Mouse (Mus musculus): ENCODE results near the gene Trim2. TPM values are rescaled to one million over a fixed set of nuclear protein-coding genes. Genes with fewer than 3 reads are reported as not detected.

The Trim2 gene
- polyA plus RNA-seq, 1 experiment from 2014 or later, result 184 TPM

DNA sequence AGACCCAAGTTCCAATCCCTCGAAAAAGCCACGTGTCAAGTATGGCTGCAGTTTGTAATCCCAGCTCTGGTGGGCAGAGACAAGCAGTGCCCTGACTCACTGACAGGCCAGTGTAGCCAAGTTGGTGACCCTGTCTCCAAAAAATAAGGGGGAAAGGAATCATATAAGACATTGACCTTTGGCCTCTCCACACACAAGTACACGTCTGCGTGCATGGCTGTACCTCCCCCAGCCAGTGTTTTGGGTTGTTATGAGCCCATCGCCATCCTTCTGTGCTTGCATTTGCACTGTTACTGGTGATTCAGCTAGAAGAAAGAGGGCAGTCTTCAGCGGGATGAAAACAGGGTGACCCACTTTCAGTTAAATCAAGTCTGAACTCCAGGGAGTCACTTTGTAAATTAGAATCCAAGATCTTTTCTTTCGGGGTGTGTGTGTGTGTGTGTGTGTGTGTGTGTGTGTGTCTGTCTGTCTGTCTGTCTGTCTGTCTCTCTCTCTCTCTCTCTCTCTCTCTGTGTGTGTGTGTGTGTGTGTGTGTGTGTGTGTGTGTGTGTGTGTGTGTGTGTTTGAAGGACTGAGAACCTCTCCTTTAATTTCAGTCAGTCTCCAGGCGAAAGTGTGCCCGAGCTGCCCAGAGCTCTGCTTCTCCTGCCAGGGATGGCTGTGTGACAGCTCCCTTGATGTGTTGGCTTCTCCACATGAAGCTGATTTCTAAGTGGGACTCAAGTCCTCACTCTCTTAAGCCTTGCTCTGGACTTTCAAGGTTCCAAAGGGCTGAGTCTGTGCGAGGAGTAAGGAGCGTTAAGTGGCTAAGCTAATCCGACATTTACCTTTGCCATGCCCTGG, 89.3 kb downstream of the Trim2 start:
- ATAC-seq (ENCODE audit: low FRiP score, low read depth), result no peak
- 45% methylated on average over 12 of the region's 12 CpGs for WGBS
- H3K27me3 ChIP-seq, result no peaks in the 10 kb centered on the region
- H3K4me3 ChIP-seq, result peak overlapping the region; percentile 58
- H3K9ac ChIP-seq (replicated peaks), result peak overlapping the region; percentile 44; the same call in 1 of the 2 replicates
- H3K27ac ChIP-seq (replicated peaks), result peak overlapping the region; percentile 49; the same call in 1 of the 2 replicates
- H3K9me3 ChIP-seq, result no peaks in the 10 kb centered on the region
- peak overlapping the region; percentile 65 for H3K4me2 ChIP-seq (replicated peaks)
- H3K4me1 ChIP-seq, result peaks cover 64% of the 10 kb centered on the region
- no peaks in the 10 kb centered on the region for H3K36me3 ChIP-seq

GRCm38 (mm10) chr3:84215743-84216360, 90.8 kb downstream of the Trim2 start:
- H3K4me2 ChIP-seq (replicated peaks), result peak overlapping the region; percentile 25; the same call in 1 of the 2 replicates
- H3K36me3 ChIP-seq, result no peaks in the 10 kb centered on the region
- H3K4me1 ChIP-seq, result peaks cover 58% of the 10 kb centered on the region
- ATAC-seq (ENCODE audit: low FRiP score, low read depth), result no peak
- H3K4me3 ChIP-seq, result no peak overlapping the region
- no peaks in the 10 kb centered on the region for H3K9me3 ChIP-seq
- H3K27ac ChIP-seq (replicated peaks), result no peak overlapping the region
- no peaks in the 10 kb centered on the region for H3K27me3 ChIP-seq
- 88% methylated on average over 15 of the region's 15 CpGs for WGBS
- H3K9ac ChIP-seq (replicated peaks), result no peak overlapping the region

GRCm38 (mm10) chr3:84215253-84215652, 91.4 kb downstream of the Trim2 start:
- 63% methylated on average over 9 of the region's 9 CpGs for WGBS
- H3K9me3 ChIP-seq, result no peaks in the 10 kb centered on the region

GRCm38 (mm10) chr3:84214501-84214900, 92.2 kb downstream of the Trim2 start:
- 89% methylated on average over 6 of the region's 6 CpGs for WGBS
- Histone ChIP-seq H3K27me3 (no peaks in the 10 kb centered on the region), H3K36me3 (peaks cover 7% of the 10 kb centered on the region), H3K4me2 (replicated peaks) (no peak overlapping the region), H3K9ac (replicated peaks) (no peak overlapping the region), H3K4me3 (no peak overlapping the region), H3K27ac (replicated peaks) (no peak overlapping the region), H3K4me1 (peaks cover 53% of the 10 kb centered on the region), H3K9me3 (no peaks in the 10 kb centered on the region)
- no peak for ATAC-seq (ENCODE audit: low FRiP score, low read depth)

More at GRCm38 (mm10) chr3:84215253-84215652, 91.4 kb downstream of the Trim2 start:
- Histone ChIP-seq H3K9ac (replicated peaks) (no peak overlapping the region), H3K27me3 (no peaks in the 10 kb centered on the region), H3K4me1 (peaks cover 54% of the 10 kb centered on the region), H3K27ac (replicated peaks) (no peak overlapping the region; the same call in 1 of the 2 replicates), H3K36me3 (no peaks in the 10 kb centered on the region), H3K4me3 (no peak overlapping the region), H3K4me2 (replicated peaks) (peak overlapping the region; percentile 21; the same call in 1 of the 2 replicates)
- ATAC-seq (ENCODE audit: low FRiP score, low read depth), result 0 out of 2 replicates have a peak, but pooled peaks have one; percentile 17

GRCm38 (mm10) chr3:84211340-84211875, 95.3 kb downstream of the Trim2 start:
- H3K36me3 ChIP-seq, result peaks cover 35% of the 10 kb centered on the region
- no peaks in the 10 kb centered on the region for H3K9me3 ChIP-seq
- H3K4me1 ChIP-seq, result peaks cover 26% of the 10 kb centered on the region
- H3K27me3 ChIP-seq, result no peaks in the 10 kb centered on the region
- H3K27ac ChIP-seq (replicated peaks), result 0 out of 2 replicates have a peak overlapping the region, but pooled peaks have one; percentile 0
- H3K4me2 ChIP-seq (replicated peaks), result no peak overlapping the region
- ATAC-seq (ENCODE audit: low FRiP score, low read depth), result no peak
- WGBS, result 89% methylated on average over 7 of the region's 7 CpGs
- no peak overlapping the region for H3K4me3 ChIP-seq
- H3K9ac ChIP-seq (replicated peaks), result no peak overlapping the region

DNA sequence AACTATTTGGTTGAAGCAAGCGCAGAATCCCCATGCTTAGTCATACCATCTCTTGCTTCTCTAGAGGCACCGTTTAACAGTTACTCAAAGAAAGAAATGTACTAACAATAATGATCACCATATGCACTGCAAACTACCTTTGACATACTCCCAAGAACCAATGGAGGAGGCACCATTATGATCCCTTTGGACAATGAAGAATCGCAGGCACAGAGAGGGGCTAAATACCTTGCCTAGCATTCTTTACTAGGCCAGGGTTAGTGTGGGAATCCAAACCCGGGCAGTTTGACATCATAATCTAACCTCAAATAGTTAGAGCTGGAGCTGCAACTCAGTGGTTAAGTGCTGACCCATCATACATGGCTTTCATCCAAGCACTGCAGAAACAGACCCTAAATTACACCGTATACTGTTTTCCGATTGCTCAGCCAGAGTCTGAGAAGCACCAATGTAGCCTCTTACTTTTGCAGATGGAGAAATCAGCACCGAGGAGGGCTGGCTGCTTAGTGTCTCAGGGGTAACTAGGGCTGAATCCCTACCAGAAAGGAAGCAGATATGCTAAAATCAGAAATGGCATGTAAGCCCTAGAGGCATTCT, 97.7 kb downstream of the Trim2 start:
- no peak overlapping the region for H3K4me3 ChIP-seq
- H3K27ac ChIP-seq (replicated peaks), result no peak overlapping the region
- ATAC-seq (ENCODE audit: low FRiP score, low read depth), result no peak
- H3K9ac ChIP-seq (replicated peaks), result no peak overlapping the region
- H3K36me3 ChIP-seq, result peaks cover 56% of the 10 kb centered on the region
- H3K9me3 ChIP-seq, result no peaks in the 10 kb centered on the region
- 96% methylated on average over 7 of the region's 7 CpGs for WGBS
- no peaks in the 10 kb centered on the region for H3K27me3 ChIP-seq
- no peak overlapping the region for H3K4me2 ChIP-seq (replicated peaks)
- peaks cover 2% of the 10 kb centered on the region; the same call in 1 of the 2 replicates for H3K4me1 ChIP-seq

- no peak for ATAC-seq (ENCODE audit: low FRiP score, low read depth)
- Histone ChIP-seq H3K36me3 (peaks cover 59% of the 10 kb centered on the region), H3K27me3 (no peaks in the 10 kb centered on the region), H3K27ac (replicated peaks) (no peak overlapping the region), H3K4me2 (replicated peaks) (no peak overlapping the region), H3K4me1 (no peaks in the 10 kb centered on the region), H3K4me3 (no peak overlapping the region), H3K9me3 (no peaks in the 10 kb centered on the region), H3K9ac (replicated peaks) (no peak overlapping the region)
- 97% methylated on average over 7 of the region's 7 CpGs for WGBS
These were observed 98.2 kb downstream of the Trim2 start for GRCm38 (mm10) chr3:84208475-84208874.

DNA sequence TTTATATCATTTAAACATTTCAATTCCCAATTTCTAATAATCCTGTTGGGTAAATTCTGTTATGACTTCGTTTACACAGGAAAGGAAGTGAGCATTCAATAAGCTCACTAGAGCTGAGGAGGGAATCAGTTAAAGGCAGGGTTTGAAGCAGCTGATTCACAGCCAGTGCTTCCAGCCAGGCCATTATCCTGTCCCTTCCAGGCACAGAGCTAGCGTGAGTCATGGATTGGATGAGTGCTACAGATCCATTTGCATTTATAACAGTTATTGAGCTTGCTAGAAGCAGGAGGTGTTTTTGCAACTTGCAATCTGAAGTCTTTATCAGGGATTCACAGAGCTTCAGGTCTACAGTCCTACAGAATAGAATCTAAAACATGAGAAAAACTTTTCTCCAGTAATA, 99.3 kb downstream of the Trim2 start:
- WGBS, result 76% methylated on average over 2 of the region's 2 CpGs

DNA sequence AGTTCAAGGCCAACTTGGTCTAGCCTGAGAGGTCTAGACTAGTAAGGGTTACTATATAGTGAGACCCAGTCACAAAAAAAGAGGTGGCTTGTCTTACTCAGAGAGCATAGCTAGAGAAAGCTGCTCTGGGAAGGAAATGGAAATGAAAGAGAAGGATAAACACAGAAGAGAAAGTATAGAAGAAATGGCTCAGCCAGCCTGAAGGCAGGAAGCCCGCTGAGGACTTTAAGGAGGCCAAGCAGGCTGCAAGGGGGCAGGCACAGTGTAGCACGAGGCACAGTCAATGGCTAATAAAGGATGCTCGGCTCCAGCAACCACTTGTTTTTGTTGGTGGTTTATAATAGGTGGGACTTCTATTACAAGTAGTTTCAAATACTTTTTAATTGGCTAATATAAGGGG, 100.6 kb downstream of the Trim2 start:
- Histone ChIP-seq H3K36me3 (peaks cover 72% of the 10 kb centered on the region), H3K4me1 (peaks cover 7% of the 10 kb centered on the region; the same call in 1 of the 2 replicates), H3K4me2 (replicated peaks) (no peak overlapping the region), H3K9ac (replicated peaks) (no peak overlapping the region), H3K27me3 (no peaks in the 10 kb centered on the region), H3K4me3 (no peak overlapping the region), H3K27ac (replicated peaks) (0 out of 2 replicates have a peak overlapping the region, but pooled peaks have one; percentile 10), H3K9me3 (no peaks in the 10 kb centered on the region)
- WGBS, result 90% methylated on average over 3 of the region's 3 CpGs
- ATAC-seq (ENCODE audit: low FRiP score, low read depth), result no peak

More for the DNA sequence above, 99.3 kb downstream of the Trim2 start:
- Histone ChIP-seq H3K36me3 (peaks cover 63% of the 10 kb centered on the region), H3K4me2 (replicated peaks) (no peak overlapping the region), H3K4me1 (no peaks in the 10 kb centered on the region), H3K9ac (replicated peaks) (no peak overlapping the region), H3K27me3 (no peaks in the 10 kb centered on the region), H3K9me3 (no peaks in the 10 kb centered on the region), H3K27ac (replicated peaks) (no peak overlapping the region), H3K4me3 (no peak overlapping the region)
- no peak for ATAC-seq (ENCODE audit: low FRiP score, low read depth)

DNA sequence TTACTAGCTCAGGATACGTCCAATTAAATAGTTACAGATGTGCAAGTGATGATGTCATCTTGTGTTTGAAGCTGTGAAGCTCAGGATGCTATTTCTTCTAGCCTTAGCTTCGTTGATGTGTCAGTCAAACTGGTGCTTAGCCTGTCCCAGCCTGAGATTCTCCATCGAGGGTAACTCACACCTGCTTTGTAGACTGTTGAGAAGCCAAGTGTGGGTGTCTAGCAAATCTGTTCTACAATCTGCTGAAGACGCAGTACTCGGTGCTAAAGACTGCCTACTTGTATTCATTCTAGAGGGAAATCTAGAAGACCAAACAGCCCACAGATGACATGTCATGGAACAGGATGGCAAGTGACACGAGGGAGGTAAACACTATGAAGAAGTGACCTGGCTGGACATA, 101.0 kb downstream of the Trim2 start:
- Histone ChIP-seq H3K9ac (replicated peaks) (no peak overlapping the region), H3K27me3 (no peaks in the 10 kb centered on the region), H3K27ac (replicated peaks) (0 out of 2 replicates have a peak overlapping the region, but pooled peaks have one; percentile 10), H3K9me3 (no peaks in the 10 kb centered on the region), H3K4me1 (peaks cover 11% of the 10 kb centered on the region; the same call in 1 of the 2 replicates), H3K4me2 (replicated peaks) (no peak overlapping the region), H3K36me3 (peaks cover 72% of the 10 kb centered on the region), H3K4me3 (no peak overlapping the region)
- ATAC-seq (ENCODE audit: low FRiP score, low read depth), result no peak
- 90% methylated on average over 6 of the region's 6 CpGs for WGBS

GRCm38 (mm10) chr3:84204640-84205039, 102.0 kb downstream of the Trim2 start:
- Histone ChIP-seq H3K4me1 (peaks cover 14% of the 10 kb centered on the region), H3K27ac (replicated peaks) (no peak overlapping the region), H3K36me3 (peaks cover 70% of the 10 kb centered on the region), H3K4me2 (replicated peaks) (no peak overlapping the region), H3K9ac (replicated peaks) (no peak overlapping the region), H3K9me3 (no peaks in the 10 kb centered on the region), H3K27me3 (no peaks in the 10 kb centered on the region), H3K4me3 (no peak overlapping the region)
- ATAC-seq (ENCODE audit: low FRiP score, low read depth), result no peak
- WGBS, result 92% methylated on average over 5 of the region's 5 CpGs
